Mouse (Mus musculus): ENCODE measurements around the gene Nes. TPM values are rescaled to one million over a fixed set of nuclear protein-coding genes. Genes with fewer than 3 reads are reported as not detected.

The Nes gene
- polyA plus RNA-seq, 1 experiment from 2014 or later, result 85.4 TPM

- no peak overlapping the region for H3K9ac ChIP-seq (ENCODE audit: low read length)
- peaks cover 25% of the 10 kb centered on the region for H3K36me3 ChIP-seq (ENCODE audit: control insufficient read depth, insufficient read depth, low read length)
- 97% methylated on average over 2 of the region's 2 CpGs for WGBS
- H3K27me3 ChIP-seq (ENCODE audit: control insufficient read depth, insufficient read depth, low read length), result no peaks in the 10 kb centered on the region; the same call in 1 of the 2 replicates
- no peaks in the 10 kb centered on the region for H3K9me3 ChIP-seq (ENCODE audit: control insufficient read depth, low read length)
- H3K4me2 ChIP-seq, result no peak overlapping the region
- no peak overlapping the region for H3K27ac ChIP-seq (ENCODE audit: low read depth, low read length)
- no peak overlapping the region for H3K4me3 ChIP-seq (ENCODE audit: low read depth, low read length)
- ATAC-seq (ENCODE audit: low FRiP score), result peak; percentile 44; the same call in 1 of the 2 replicates
- DNase-seq (ENCODE audit: low spot score, missing footprints), result peak; percentile 98
- peaks cover 9% of the 10 kb centered on the region for H3K4me1 ChIP-seq (ENCODE audit: control insufficient read depth, insufficient read depth, low read length)
Measured at GRCm38 (mm10) chr3:87935776-87936175, 35.1 kb upstream of the Nes start.

GRCm38 (mm10) chr3:87940611-87941010 lies 30.3 kb upstream of the Nes start:
- DNase-seq (ENCODE audit: low spot score, missing footprints), result peak; percentile 81
- 57% methylated on average over 5 of the region's 5 CpGs for WGBS
- no peak overlapping the region for H3K9ac ChIP-seq (ENCODE audit: low read length)
- H3K4me2 ChIP-seq, result no peak overlapping the region
- H3K27ac ChIP-seq (ENCODE audit: low read depth, low read length), result no peak overlapping the region
- H3K4me1 ChIP-seq (ENCODE audit: control insufficient read depth, insufficient read depth, low read length), result peaks cover 15% of the 10 kb centered on the region
- peaks cover 27% of the 10 kb centered on the region for H3K36me3 ChIP-seq (ENCODE audit: control insufficient read depth, insufficient read depth, low read length)
- no peaks in the 10 kb centered on the region for H3K9me3 ChIP-seq (ENCODE audit: control insufficient read depth, low read length)
- no peak for ATAC-seq (ENCODE audit: low FRiP score)
- no peak overlapping the region for H3K4me3 ChIP-seq (ENCODE audit: low read depth, low read length)
- H3K27me3 ChIP-seq (ENCODE audit: control insufficient read depth, insufficient read depth, low read length), result no peaks in the 10 kb centered on the region

GRCm38 (mm10) chr3:87942471-87942870 lies 28.4 kb upstream of the Nes start:
- 99% methylated on average over 2 of the region's 2 CpGs for WGBS
- Histone ChIP-seq H3K36me3 (ENCODE audit: control insufficient read depth, insufficient read depth, low read length) (peaks cover 23% of the 10 kb centered on the region), H3K4me2 (no peak overlapping the region), H3K4me3 (ENCODE audit: low read depth, low read length) (no peak overlapping the region), H3K4me1 (ENCODE audit: control insufficient read depth, insufficient read depth, low read length) (peaks cover 34% of the 10 kb centered on the region), H3K9me3 (ENCODE audit: control insufficient read depth, low read length) (no peaks in the 10 kb centered on the region), H3K27me3 (ENCODE audit: control insufficient read depth, insufficient read depth, low read length) (no peaks in the 10 kb centered on the region), H3K27ac (ENCODE audit: low read depth, low read length) (no peak overlapping the region), H3K9ac (ENCODE audit: low read length) (no peak overlapping the region)
- DNase-seq (ENCODE audit: low spot score, missing footprints), result peak; percentile 60
- ATAC-seq (ENCODE audit: low FRiP score), result no peak

GRCm38 (mm10) chr3:87943586-87943985 lies 27.3 kb upstream of the Nes start:
- Histone ChIP-seq H3K27ac (ENCODE audit: low read depth, low read length) (no peak overlapping the region), H3K9me3 (ENCODE audit: control insufficient read depth, low read length) (no peaks in the 10 kb centered on the region), H3K4me2 (no peak overlapping the region), H3K4me3 (ENCODE audit: low read depth, low read length) (no peak overlapping the region), H3K9ac (ENCODE audit: low read length) (no peak overlapping the region), H3K4me1 (ENCODE audit: control insufficient read depth, insufficient read depth, low read length) (peaks cover 45% of the 10 kb centered on the region), H3K27me3 (ENCODE audit: control insufficient read depth, insufficient read depth, low read length) (no peaks in the 10 kb centered on the region), H3K36me3 (ENCODE audit: control insufficient read depth, insufficient read depth, low read length) (peaks cover 18% of the 10 kb centered on the region)
- ATAC-seq (ENCODE audit: low FRiP score), result no peak
- WGBS, result 87% methylated on average over 7 of the region's 7 CpGs
- peak; percentile 77 for DNase-seq (ENCODE audit: low spot score, missing footprints)

GRCm38 (mm10) chr3:87944838-87945600 lies 25.9 kb upstream of the Nes start:
- Histone ChIP-seq H3K27ac (ENCODE audit: low read depth, low read length) (peak overlapping the region; percentile 90), H3K27me3 (ENCODE audit: control insufficient read depth, insufficient read depth, low read length) (no peaks in the 10 kb centered on the region), H3K4me2 (peak overlapping the region; percentile 13; the same call in 1 of the 2 replicates), H3K36me3 (ENCODE audit: control insufficient read depth, insufficient read depth, low read length) (peaks cover 14% of the 10 kb centered on the region), H3K4me1 (ENCODE audit: control insufficient read depth, insufficient read depth, low read length) (peaks cover 56% of the 10 kb centered on the region), H3K9me3 (ENCODE audit: control insufficient read depth, low read length) (no peaks in the 10 kb centered on the region), H3K4me3 (ENCODE audit: low read depth, low read length) (no peak overlapping the region), H3K9ac (ENCODE audit: low read length) (peak overlapping the region; percentile 42)
- DNase-seq (ENCODE audit: low spot score, missing footprints), result peak; percentile 90
- ATAC-seq (ENCODE audit: low FRiP score), result peak; percentile 39; the same call in 1 of the 2 replicates
- 14% methylated on average over 4 of the region's 4 CpGs for WGBS

- Histone ChIP-seq H3K27ac (ENCODE audit: low read depth, low read length) (peak overlapping the region; percentile 90), H3K4me2 (peak overlapping the region; percentile 13), H3K27me3 (ENCODE audit: control insufficient read depth, insufficient read depth, low read length) (no peaks in the 10 kb centered on the region), H3K9ac (ENCODE audit: low read length) (peak overlapping the region; percentile 80), H3K4me1 (ENCODE audit: control insufficient read depth, insufficient read depth, low read length) (peaks cover 63% of the 10 kb centered on the region), H3K4me3 (ENCODE audit: low read depth, low read length) (no peak overlapping the region), H3K9me3 (ENCODE audit: control insufficient read depth, low read length) (no peaks in the 10 kb centered on the region), H3K36me3 (ENCODE audit: control insufficient read depth, insufficient read depth, low read length) (peaks cover 13% of the 10 kb centered on the region)
- DNase-seq (ENCODE audit: low spot score, missing footprints) (peak; percentile 90), ATAC-seq (ENCODE audit: low FRiP score) (no peak)
- WGBS, result 1% methylated on average over 12 of the region's 12 CpGs
Measured at GRCm38 (mm10) chr3:87945781-87946540, 24.9 kb upstream of the Nes start.

- peak overlapping the region; percentile 90 for H3K27ac ChIP-seq (ENCODE audit: low read depth, low read length)
- no peak overlapping the region for H3K4me2 ChIP-seq
- peaks cover 68% of the 10 kb centered on the region for H3K4me1 ChIP-seq (ENCODE audit: control insufficient read depth, insufficient read depth, low read length)
- no peak overlapping the region for H3K4me3 ChIP-seq (ENCODE audit: low read depth, low read length)
- DNase-seq (ENCODE audit: low spot score, missing footprints) (peak; percentile 92), ATAC-seq (ENCODE audit: low FRiP score) (no peak)
- no peaks in the 10 kb centered on the region for H3K27me3 ChIP-seq (ENCODE audit: control insufficient read depth, insufficient read depth, low read length)
- peaks cover 9% of the 10 kb centered on the region for H3K36me3 ChIP-seq (ENCODE audit: control insufficient read depth, insufficient read depth, low read length)
- 6% methylated on average over 1 of the region's 1 CpGs for WGBS
- no peaks in the 10 kb centered on the region for H3K9me3 ChIP-seq (ENCODE audit: control insufficient read depth, low read length)
- H3K9ac ChIP-seq (ENCODE audit: low read length), result peak overlapping the region; percentile 80
Measured at GRCm38 (mm10) chr3:87946541-87946860, 24.4 kb upstream of the Nes start.

GRCm38 (mm10) chr3:87947056-87947810 lies 23.6 kb upstream of the Nes start:
- DNase-seq (ENCODE audit: low spot score, missing footprints) (peak; percentile 97), ATAC-seq (ENCODE audit: low FRiP score) (peak; percentile 17)
- peaks cover 75% of the 10 kb centered on the region for H3K4me1 ChIP-seq (ENCODE audit: control insufficient read depth, insufficient read depth, low read length)
- H3K9ac ChIP-seq (ENCODE audit: low read length), result peak overlapping the region; percentile 80
- WGBS, result 2% methylated on average over 26 of the region's 26 CpGs
- H3K36me3 ChIP-seq (ENCODE audit: control insufficient read depth, insufficient read depth, low read length), result peaks cover 2% of the 10 kb centered on the region; the same call in 1 of the 2 replicates
- H3K27me3 ChIP-seq (ENCODE audit: control insufficient read depth, insufficient read depth, low read length), result no peaks in the 10 kb centered on the region
- H3K4me3 ChIP-seq (ENCODE audit: low read depth, low read length), result peak overlapping the region; percentile 56
- H3K27ac ChIP-seq (ENCODE audit: low read depth, low read length), result peak overlapping the region; percentile 90
- no peaks in the 10 kb centered on the region for H3K9me3 ChIP-seq (ENCODE audit: control insufficient read depth, low read length)
- peak overlapping the region; percentile 83 for H3K4me2 ChIP-seq
